Comparison of ENCODE assay signal across 8 mouse cellular contexts in the genomic region with DNA sequence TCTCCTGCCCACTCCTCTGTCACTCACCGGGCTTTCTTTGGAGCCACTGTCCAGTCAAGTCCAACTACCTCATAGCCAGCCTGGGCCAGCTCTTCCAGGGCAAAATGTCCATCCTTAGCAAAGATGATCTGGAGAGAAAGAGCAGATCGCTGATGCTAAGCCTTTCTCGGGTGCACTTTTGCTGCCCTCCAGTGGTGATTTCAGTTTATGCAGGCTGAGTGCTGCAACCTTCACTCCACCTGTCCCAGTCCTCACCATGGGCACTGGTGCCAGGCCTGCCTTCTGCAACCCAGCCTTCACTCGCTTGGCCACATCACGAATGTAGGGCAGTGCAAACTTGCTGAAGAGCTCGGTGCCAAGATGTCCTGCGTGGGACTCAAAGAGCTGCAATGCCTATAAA. TPM values are rescaled to one million over a fixed set of nuclear protein-coding genes. Genes with fewer than 3 reads are reported as not detected.
A peak's percentile ranks its signal among the peaks of the same experiment; 100 is the strongest.
DNase-seq lines count a peak whose midpoint lies in the region; ATAC-seq and TF ChIP-seq lines count a peak whose summit lies in the region.

No protein-coding gene starts in this region.

- H3K4me3 ChIP-seq in forebrain, embryonic 13.5 days: no peak overlapping the region
- no peak overlapping the region for H3K4me3 ChIP-seq in hindbrain, postnatal 0 days (ENCODE audit: low read length)
- no peak overlapping the region for H3K4me3 ChIP-seq in limb, embryonic 14.5 days (replicated peaks; ENCODE audit: low read length)

- peaks cover 37% of the 10 kb centered on the region for H3K4me1 ChIP-seq in forebrain, embryonic 13.5 days
- peaks cover 16% of the 10 kb centered on the region for H3K4me1 ChIP-seq in hindbrain, postnatal 0 days (ENCODE audit: insufficient read depth, low read length)
- H3K4me1 ChIP-seq in limb, embryonic 14.5 days (ENCODE audit: control insufficient read depth, insufficient read depth, low read length): peaks cover 8% of the 10 kb centered on the region

- H3K4me2 ChIP-seq in forebrain, embryonic 13.5 days: no peak overlapping the region
- no peak overlapping the region for H3K4me2 ChIP-seq in hindbrain, postnatal 0 days (ENCODE audit: low read depth, low read length)
- H3K4me2 ChIP-seq in limb, embryonic 14.5 days (replicated peaks; ENCODE audit: low read depth, low read length, severe bottlenecking): no peak overlapping the region

- no peaks in the 10 kb centered on the region for H3K9me3 ChIP-seq in forebrain, embryonic 13.5 days (replicated peaks)
- H3K9me3 ChIP-seq in hindbrain, postnatal 0 days (ENCODE audit: low read length): no peaks in the 10 kb centered on the region
- H3K9me3 ChIP-seq in limb, embryonic 14.5 days (ENCODE audit: control insufficient read depth, low read length): no peaks in the 10 kb centered on the region

- ATAC-seq in forebrain, embryonic 13.5 days: peak; percentile 11; the same call in 1 of the 2 replicates
- peak; percentile 22; the same call in 1 of the 2 replicates for ATAC-seq in hindbrain, postnatal 0 days
- ATAC-seq in limb, embryonic 14.5 days (ENCODE audit: low FRiP score, low read depth): no peak
- ATAC-seq in monocyte, adult 5-6 weeks (replicated peaks; ENCODE audit: insufficient number of reproducible peaks, low FRiP score, low TSS enrichment, poor library complexity, severe bottlenecking): peak; percentile 57; the same call in 1 of the 2 replicates

- H3K27me3 ChIP-seq in forebrain, embryonic 13.5 days: no peaks in the 10 kb centered on the region
- no peaks in the 10 kb centered on the region for H3K27me3 ChIP-seq in hindbrain, postnatal 0 days (ENCODE audit: insufficient read depth, low read length)
- no peaks in the 10 kb centered on the region for H3K27me3 ChIP-seq in limb, embryonic 14.5 days (ENCODE audit: control insufficient read depth, insufficient read depth, low read length)

- 13% methylated on average over 7 of the region's 7 CpGs for WGBS in forebrain, embryonic 13.5 days
- 11% methylated on average over 7 of the region's 7 CpGs for WGBS in hindbrain, postnatal 0 days
- 12% methylated on average over 7 of the region's 7 CpGs for WGBS in limb, embryonic 14.5 days

- H3K36me3 ChIP-seq in forebrain, embryonic 13.5 days (ENCODE audit: poor library complexity, severe bottlenecking): peaks cover 44% of the 10 kb centered on the region
- 0 out of 2 replicates have a peak, but pooled peaks cover 6% of the 10 kb centered on the region for H3K36me3 ChIP-seq in hindbrain, postnatal 0 days (ENCODE audit: insufficient read depth, low read length)
- H3K36me3 ChIP-seq in limb, embryonic 14.5 days (ENCODE audit: control insufficient read depth, insufficient read depth, low read length): peaks cover 17% of the 10 kb centered on the region

- peak; percentile 57 for DNase-seq in ovary, postnatal 10 days (ENCODE audit: low spot score)
- DNase-seq in ovary, adult 18-20 months (ENCODE audit: low spot score): no peak
- peak; percentile 82 for DNase-seq in c-Kit-positive CD71-positive TER-119-positive erythroid progenitor cells, embryonic 14.5 days (ENCODE audit: low spot score)
- peak; percentile 89 for DNase-seq in hindbrain, postnatal 0 days (ENCODE audit: low spot score)
- DNase-seq in limb, embryonic 14.5 days (ENCODE audit: low spot score): peak; percentile 78
- peak; percentile 87 for DNase-seq in testis, postnatal 10 days (ENCODE audit: low spot score)

- no peak overlapping the region for H3K9ac ChIP-seq in forebrain, embryonic 13.5 days
- no peak overlapping the region for H3K9ac ChIP-seq in hindbrain, postnatal 0 days (replicated peaks; ENCODE audit: low read length)
- H3K9ac ChIP-seq in limb, embryonic 14.5 days (ENCODE audit: low read depth, low read length, severe bottlenecking): no peak overlapping the region

- 0 out of 2 replicates have a peak overlapping the region, but pooled peaks have one; percentile 10 for H3K27ac ChIP-seq in forebrain, embryonic 13.5 days
- no peak overlapping the region for H3K27ac ChIP-seq in hindbrain, postnatal 0 days
- H3K27ac ChIP-seq in limb, embryonic 14.5 days (replicated peaks; ENCODE audit: low read depth, low read length): no peak overlapping the region

- TF ChIP-seq CTCF in hindbrain, postnatal 0 days (IDR thresholded peaks at IDR 0.05; ENCODE audit: low read depth): peak; percentile 96

- TF ChIP-seq POLR2A in limb, embryonic 14.5 days (IDR thresholded peaks at IDR 0.05; ENCODE audit: borderline replicate concordance, extremely low read depth, insufficient read depth, insufficient read length): no peak

RNA-seq across cellular contexts. Expression of gene Urod, which starts 2.8 kb away (rescaled TPM):
- polyA plus RNA-seq in forebrain, embryonic 13.5 days (2015; fragmentation: Nextera tagmentation; extraction: Ambion mirVana): 81.6 and 88.2 TPM in 2 replicates
- total RNA-seq in hindbrain, postnatal 0 days (2014; rRNA removed): 40.7 and 64.4 TPM in 2 replicates
- 52.2 and 54.0 TPM in 2 replicates for polyA plus RNA-seq in hindbrain, postnatal 0 days (2015; fragmentation: Nextera tagmentation; extraction: Ambion mirVana)
- 78.5 and 92.3 TPM in 2 replicates for polyA plus RNA-seq in limb, embryonic 14.5 days (2012; rRNA removed)
- 79.2 and 96.1 TPM in 2 replicates for polyA plus RNA-seq in limb, embryonic 14.5 days (2014; fragmentation: Nextera tagmentation; extraction: Ambion mirVana)
- total RNA-seq in monocyte, adult 5-6 weeks (2017): 41.5 to 48.3 TPM (median 42.0 TPM) in 3 replicates

RNA-seq across cellular contexts. Expression of gene Hectd3, which starts 3.8 kb away (rescaled TPM):
- 17.4 and 17.9 TPM in 2 replicates for polyA plus RNA-seq in forebrain, embryonic 13.5 days (2015; fragmentation: Nextera tagmentation; extraction: Ambion mirVana)
- 47.4 and 49.5 TPM in 2 replicates for total RNA-seq in hindbrain, postnatal 0 days (2014; rRNA removed)
- 18.5 and 20.2 TPM in 2 replicates for polyA plus RNA-seq in hindbrain, postnatal 0 days (2015; fragmentation: Nextera tagmentation; extraction: Ambion mirVana)
- polyA plus RNA-seq in limb, embryonic 14.5 days (2012; rRNA removed): 24.6 and 35.4 TPM in 2 replicates
- polyA plus RNA-seq in limb, embryonic 14.5 days (2014; fragmentation: Nextera tagmentation; extraction: Ambion mirVana): 11.1 and 11.2 TPM in 2 replicates
- 30.1 to 41.4 TPM (median 32.5 TPM) in 3 replicates for total RNA-seq in monocyte, adult 5-6 weeks (2017)

RNA-seq across cellular contexts. Expression of gene Eif2b3, which starts 27.8 kb away (rescaled TPM):
- polyA plus RNA-seq in forebrain, embryonic 13.5 days (2015; fragmentation: Nextera tagmentation; extraction: Ambion mirVana): 42.5 and 45.7 TPM in 2 replicates
- 13.1 and 16.7 TPM in 2 replicates for total RNA-seq in hindbrain, postnatal 0 days (2014; rRNA removed)
- 56.9 and 58.5 TPM in 2 replicates for polyA plus RNA-seq in hindbrain, postnatal 0 days (2015; fragmentation: Nextera tagmentation; extraction: Ambion mirVana)
- 20.7 and 30.0 TPM in 2 replicates for polyA plus RNA-seq in limb, embryonic 14.5 days (2012; rRNA removed)
- polyA plus RNA-seq in limb, embryonic 14.5 days (2014; fragmentation: Nextera tagmentation; extraction: Ambion mirVana): 45.0 and 48.2 TPM in 2 replicates
- total RNA-seq in monocyte, adult 5-6 weeks (2017): 12.4 to 16.2 TPM (median 13.1 TPM) in 3 replicates
